Mouse (Mus musculus) layer of hippocampus, adult 9-10 months (tissue): ENCODE measurements around the gene Ccng1.
A peak's percentile ranks its signal among the peaks of the same experiment; 100 is the strongest.

Experiments used
- DNase-seq: peaks from one replicate; pipeline ENCODE4 v3.0.0; 2022; ENCODE audit warnings: low spot score

Gene Ccng1

DNA sequence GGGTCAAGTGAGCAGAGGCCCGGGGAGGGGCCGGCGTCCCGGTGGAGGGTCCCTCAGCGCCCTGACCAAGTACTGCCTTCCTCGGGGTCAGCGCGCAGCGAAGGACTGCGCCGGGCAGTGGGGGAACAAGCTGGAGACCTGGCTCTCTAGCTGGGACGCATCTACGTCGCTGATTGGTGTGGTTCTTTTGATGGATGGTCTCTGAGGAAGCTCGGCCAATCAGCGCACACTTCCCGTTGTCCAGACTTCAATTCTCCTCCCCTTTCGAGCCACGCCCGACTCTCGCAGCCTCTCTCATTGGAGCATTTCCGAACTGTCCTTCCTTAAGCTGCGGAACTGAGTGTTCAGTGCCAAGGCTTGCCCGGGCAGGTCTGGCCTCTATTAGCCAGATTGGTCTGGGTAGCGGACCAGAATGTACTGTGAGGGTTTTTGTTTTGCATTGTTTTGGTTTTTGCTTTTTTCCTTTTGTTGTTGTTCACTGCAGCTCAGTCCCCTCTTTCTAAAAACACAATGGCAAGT, at the start of gene Ccng1:
Ccng1 (minus strand) TSS at position 203 of the 519 bp plus-strand sequence.
- DNase-seq: peak; percentile 92

DNA sequence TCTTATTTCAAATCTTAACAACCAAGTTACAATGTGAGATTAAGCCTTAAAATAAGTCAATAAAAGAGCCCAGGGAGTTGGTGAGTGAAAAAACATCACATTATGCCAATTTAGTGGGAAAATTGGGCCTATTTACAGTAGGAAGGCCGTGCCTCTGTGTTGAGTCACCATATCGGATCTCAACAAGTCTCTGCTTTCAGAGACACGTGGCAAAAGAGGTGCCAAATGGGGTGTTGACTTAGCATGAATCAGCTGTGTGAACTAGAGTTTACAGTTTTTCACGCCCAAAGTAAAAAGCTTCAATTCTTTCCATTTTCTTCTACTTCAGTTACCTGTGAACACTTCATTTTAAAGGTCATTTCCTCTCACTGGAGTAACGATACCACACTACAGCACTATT, 35.2 kb upstream of the Ccng1 start:
- no peak for DNase-seq

DNA sequence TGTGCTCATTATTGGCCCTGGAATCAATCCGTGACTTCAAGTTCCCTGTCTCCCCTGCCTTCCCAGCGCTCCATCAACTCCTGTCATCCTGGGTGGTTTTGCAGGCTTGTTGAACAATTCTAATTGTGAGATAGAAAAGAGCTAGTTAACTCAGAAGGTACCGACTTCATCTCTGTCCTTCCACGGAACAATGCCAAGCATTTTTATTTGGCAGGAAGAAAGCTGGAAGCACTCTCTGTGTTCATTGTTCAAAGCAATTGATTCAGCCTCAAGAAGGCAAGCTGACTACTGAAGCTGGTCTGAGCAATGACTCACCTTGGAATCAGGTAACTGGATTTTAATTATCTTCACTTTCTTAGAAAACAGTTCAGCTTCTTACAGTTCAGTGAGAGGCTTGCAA, 34.6 kb upstream of the Ccng1 start:
- DNase-seq: no peak

DNA sequence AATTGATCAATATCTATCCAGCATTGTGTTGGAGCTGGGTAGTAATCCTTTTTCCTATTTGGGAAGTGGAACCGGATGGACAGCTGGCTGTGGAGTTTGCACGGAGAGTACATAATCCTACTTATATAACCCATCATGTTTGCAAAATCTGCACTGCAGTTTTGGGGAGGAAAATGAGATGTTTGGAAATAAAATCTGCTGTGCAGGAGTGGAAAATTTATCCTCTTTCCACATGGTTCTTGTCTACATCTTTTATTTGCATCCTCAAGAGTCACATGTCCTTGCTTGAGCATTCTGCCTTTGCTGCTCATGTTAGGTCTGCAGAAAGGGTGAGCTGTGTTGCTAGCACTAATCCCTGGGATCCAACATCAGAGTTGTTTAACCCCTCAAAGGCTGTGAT, 31.8 kb upstream of the Ccng1 start:
- DNase-seq: peak; percentile 51

DNA sequence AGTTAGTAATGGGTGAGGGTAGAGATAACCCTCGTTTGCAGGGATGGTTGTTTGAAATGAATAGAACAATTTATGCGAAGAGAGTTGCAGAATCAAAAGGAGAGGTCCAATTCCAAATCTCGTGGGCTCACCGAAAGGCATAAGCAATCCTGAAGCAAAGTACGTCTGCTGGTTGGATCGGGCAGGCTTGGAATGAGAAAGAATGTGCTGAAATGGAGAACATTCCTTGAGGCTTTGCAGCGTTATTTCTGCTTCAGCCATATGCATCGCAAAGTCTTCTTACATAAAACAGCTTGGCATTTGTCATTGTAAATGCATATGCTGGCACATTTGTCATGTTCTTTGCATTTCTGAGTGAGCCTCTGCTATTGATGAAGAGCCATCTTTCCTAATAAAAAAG, 29.2 kb upstream of the Ccng1 start:
- DNase-seq: no peak

DNA sequence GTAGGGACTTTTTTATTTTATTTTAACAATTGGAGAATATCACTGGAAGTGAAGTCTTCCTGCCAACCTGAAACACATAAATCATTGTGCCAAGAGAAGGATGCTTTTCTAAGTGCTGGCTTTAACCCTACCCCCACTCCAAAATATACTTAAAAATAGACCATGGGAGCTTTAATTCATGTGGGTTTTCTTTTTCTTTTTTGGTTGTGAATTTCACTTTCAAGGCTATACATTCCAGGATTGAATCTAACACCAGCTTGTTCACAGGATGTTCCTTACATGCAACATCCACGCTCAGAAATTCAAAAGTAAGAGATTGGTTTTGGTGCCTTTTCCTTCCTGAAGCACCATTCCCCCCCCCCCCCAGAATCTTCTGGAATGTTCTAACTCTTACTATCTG, 28.2 kb upstream of the Ccng1 start:
- DNase-seq: no peak

DNA sequence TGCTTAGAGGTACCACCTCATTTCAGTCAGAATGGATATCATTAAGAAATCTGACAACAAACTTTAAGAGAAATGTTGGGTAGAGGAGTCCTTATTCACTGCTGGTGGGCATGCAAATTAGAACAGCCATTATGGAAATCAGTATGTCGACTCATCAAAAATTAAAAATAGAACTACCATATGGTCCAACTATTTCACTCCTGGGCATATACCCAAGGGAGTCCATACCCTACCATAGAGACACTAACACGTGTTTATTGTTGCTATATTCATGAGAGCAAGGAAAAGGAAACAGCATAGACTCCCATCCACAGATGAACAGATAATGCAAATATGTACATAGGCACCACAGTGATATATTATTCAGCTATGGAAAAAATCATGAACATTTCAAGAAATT, 26.7 kb upstream of the Ccng1 start:
- DNase-seq: no peak

DNA sequence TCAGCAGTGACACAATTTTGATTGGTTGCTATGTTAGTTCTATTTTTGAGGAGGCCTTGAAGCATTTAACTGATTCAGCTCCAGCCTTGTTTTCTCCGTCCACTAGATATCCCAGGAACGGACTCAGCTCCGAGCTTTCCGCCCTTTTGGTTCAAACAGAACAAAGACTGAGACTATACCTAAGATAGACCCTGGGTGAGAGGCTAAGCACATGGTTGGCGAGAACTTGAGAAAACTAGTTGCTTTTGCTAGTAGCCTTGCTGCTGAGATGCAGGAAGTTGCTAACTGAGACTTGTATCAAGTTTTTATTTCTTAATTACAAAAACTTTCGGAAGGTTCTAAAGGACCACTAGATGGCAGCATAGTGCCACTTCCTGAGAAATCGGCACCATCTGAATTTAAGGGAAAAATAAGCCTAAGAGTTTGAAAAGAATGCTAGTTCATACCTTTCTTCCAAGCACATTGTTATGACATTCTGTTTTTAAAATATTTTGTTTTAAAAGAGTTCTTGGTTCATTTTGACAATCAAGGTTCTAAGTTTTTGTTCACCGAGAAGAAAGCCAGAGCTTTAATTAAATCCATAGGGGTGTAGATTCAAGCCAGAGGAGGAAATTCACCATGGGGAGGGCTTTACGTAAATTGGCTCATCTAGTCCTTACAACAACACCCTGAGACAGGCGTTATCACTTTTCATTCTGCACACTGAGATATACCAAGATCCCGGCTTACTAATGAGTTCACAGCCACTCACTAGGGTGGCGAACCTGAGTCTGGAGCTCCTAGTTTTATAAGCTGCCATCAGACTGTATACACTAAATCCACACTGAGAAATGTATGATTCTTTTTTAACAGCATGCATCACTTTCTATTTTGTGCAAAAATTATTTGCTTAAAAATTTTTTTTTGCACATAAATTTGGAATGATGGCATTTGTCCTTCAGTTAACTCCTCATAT, 20.5 kb upstream of the Ccng1 start:
- no peak for DNase-seq

DNA sequence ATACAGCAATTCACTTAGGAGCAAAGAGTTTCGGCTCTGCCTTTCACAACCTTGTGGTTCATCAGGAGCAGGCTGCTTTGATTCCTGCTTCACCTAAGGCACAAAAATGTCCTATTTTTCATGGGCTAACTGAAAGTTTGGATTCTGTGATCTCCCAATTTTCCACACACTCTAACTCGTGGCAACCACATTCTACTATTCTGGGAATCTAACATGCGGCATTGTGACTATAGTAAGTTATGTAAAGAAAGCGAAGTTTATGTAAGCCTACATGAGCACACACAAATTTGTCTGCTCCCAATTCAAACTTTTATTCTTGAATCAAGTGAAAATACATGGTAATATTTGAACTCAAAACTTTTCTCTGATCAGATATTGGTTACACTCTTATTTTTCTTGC, 9.6 kb upstream of the Ccng1 start:
- no peak for DNase-seq

DNA sequence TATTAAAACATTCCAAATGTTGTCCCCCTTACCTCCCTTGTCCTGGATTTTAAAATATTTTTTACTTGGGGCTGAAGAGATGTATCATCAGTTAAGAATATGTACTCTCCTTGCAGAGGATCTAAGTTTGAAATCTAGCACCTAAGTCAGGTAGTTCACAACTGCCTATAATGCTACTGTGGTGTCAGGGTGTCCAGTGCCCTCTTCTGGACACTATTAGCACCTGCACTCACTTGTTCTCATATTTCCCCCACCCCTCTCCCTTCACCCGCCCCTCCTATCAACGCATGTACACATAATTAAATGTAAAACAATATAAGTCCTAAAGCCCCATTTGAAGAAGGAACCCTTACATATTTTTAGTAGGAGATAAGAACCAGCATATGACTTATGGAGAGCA, 8.3 kb upstream of the Ccng1 start:
- no peak for DNase-seq

DNA sequence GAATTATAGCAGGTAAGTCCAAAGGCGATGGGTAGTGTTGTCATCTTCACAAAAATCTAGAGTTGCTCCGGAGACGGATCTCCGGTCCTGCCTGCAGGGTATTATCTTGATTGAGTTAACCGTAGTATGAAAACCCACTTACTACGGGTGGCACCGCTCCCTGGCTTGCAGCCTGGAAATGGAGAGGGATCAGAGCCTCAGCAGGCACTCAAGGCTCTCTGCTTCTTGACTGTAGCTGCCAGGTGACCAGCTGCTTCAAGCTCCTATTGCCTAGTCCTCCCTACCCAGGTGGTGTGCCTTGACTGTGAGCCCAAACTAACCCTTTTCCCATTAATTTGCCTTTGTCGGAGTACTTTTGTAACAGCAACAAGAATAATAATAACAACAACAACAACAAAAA, 4.8 kb upstream of the Ccng1 start:
- no peak for DNase-seq

DNA sequence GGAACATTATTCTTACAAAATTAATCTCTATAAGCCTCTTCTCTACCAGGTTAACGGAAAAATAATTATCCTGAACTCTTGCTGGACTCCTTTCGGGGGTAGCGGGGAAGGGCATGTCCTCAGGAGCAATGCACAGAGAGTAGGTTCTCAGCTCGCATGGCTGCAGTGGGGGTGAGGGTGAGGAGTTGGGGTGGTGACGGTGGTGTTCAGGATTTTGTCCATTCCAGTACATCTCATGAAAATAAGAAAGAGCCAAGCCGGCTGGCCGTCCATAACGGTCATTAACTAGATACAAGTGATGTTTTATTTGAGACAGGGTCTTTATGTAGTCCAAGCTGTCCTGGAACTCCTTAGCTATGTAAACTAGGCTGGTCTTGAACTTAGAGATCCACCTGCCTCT, 857 bp upstream of the Ccng1 start:
- DNase-seq: no peak

DNA sequence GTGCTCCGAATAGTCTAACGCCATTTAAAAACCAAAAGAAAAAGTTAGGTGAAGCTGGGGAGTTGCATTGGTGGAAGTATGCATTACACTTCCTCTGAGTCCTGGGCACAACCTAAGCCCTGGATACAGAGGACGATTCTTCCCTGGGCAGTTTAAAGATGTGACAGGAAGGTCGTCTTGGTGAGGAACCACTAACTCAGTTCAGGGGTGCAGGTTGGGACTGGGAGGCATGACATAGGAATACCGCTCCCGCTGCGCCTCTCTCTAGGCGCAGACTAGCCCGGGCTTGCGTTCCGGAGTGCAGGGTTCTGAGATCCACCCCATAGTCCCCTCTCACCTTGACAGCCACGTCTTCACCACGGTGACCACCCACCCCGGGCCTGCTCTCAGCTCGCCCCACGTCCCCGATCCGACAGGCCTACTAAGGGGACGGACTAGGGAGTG, 425 bp downstream of the Ccng1 start:
- no peak for DNase-seq

DNA sequence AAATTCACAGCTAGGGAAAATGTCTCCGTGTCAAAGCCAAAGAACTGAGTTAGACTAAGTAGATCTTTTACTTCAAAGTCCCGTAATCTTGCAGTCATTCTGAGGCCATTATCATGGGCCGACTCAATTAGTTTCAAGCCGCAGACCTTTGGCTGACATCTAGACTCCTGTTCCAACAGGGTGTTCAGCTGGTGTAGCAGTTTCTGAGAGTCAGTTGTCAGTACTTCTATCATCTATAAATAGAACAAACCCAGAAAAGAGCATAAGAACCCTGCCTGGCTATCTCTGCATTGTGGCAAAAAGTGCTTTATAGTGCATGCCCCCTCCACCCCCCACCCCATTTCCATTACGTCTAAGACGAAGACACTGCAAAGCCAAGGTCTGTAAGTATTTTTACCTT, 1.3 kb downstream of the Ccng1 start:
- no peak for DNase-seq

DNA sequence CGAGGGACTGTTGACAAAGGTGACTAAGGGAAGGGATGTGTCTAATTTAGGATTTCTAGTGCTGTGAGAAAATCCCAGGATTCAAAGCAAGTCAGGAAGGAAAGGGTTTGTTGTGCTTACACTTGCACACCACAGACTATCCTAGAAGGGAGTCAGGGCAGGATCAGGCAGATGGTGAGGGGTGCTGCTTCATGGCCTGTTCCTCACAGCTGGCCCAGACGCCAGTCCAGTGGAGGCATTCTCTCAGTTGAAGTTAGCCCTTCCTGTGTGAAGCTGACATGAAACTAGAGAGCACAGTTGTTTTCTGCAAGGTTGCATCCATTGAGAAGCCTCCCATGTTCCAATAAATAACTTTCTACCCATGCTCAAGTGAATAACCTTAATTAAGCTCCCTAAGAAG, 7.4 kb downstream of the Ccng1 start:
- no peak for DNase-seq

DNA sequence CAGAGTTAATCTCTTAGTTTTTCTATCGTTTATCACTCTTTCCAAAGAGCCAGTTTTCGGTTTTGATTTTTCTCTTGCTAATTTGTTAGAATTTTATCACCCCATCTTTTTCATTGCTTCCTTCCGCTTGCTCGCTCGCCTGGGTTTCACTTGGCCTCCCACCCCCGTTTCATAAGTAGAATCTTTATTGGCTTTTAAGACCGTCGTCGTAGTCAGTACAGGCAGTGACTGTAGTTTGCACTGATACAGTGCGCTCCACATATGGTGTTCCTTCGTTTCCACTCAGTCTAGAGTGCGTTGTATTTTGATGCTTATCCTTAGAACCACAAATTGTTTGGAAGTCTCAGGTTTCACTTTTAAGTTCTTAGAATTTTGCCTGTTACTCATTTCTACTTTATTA, 8.8 kb downstream of the Ccng1 start:
- no peak for DNase-seq

DNA sequence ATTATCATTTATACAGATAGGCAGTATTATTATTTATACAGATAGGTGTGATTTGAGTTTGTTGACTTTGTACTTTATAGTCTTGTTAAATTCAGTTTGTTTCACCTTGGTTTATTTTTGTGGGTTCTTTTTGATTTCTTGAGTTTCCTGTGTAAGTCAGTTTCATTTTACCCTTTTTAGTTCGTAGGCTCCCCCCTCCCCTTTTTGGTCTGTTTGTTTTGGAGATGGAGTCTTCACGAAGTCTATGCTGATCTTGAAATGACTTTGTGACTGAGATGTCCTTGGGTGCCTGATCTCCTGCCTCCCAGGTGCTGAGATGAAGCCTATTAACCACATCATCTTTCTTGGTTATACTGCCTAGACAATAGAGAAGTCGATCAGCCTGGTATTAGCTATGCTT, 10.8 kb downstream of the Ccng1 start:
- DNase-seq: no peak

DNA sequence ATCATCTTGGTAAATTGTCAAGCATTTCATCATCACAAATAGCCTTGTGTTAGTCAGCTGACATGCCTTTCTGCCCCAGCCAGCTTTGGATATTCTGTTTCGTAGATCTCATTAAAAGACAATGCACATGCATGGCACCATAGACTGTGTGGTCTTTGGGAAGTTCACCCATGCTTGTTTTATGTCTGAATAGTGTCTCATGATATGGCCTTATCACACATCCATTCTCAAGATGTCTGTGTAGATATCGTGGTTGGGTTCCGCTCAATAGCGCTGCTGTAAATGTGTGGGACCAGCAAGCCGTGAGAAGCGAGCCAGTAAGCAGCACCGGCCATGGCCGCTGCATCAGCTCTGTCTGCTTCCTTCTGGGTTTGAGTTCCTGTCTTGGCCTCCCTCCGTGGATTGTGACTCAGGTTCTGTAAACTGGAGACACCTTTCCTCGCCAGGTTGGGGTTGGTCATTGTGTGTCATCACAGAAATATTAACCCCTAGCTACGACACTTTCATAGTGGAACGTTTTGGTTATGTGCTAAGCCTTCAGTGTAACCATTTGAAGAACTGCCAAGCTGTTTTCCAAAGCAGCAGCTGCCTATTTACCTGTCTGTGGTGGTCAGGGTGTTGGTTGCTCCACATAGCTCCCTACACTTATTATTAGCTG, 13.4 kb downstream of the Ccng1 start:
- no peak for DNase-seq

DNA sequence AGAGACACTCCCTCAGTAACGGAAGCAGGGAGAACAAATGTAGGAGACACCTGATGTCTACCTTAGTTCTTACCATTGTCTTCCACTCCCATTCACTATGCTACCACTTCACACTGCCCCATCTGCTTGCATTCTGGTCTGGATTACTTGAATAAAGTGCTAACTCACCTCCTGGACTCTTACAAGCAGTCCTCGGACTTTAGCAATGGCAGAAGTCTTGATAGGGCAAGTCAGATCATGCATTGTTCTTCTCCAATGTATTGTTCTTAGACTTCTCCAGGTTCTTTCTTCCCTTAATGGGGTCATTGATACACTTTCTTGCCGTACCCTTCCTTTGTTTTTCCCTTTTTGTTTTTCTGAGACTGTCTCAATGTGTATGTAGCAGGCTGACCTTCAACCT, 17.7 kb downstream of the Ccng1 start:
- no peak for DNase-seq

DNA sequence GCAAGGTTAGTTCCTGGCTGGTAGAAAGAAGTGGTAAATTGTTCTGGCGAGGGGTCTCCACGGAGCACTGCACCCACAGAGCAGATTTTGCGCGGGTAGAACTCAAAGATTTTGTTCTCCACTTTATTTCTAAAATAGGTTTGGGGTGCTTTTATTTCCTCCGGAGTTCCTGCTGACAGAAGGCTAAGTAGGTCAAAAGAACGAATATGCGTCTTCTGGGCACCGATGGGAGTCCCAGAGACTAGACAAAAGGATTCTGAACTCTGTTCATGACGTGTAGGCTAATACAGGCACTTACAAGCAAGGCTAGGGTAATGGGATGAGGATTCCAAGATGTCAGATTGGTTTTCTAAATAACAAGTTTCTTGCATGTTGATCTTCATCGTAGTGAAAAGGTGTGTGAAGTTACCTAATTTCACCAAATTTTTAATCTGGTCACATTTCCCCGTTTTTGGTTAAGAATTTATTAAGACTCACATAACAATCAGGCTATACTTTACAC, 20.8 kb downstream of the Ccng1 start:
- no peak for DNase-seq

DNA sequence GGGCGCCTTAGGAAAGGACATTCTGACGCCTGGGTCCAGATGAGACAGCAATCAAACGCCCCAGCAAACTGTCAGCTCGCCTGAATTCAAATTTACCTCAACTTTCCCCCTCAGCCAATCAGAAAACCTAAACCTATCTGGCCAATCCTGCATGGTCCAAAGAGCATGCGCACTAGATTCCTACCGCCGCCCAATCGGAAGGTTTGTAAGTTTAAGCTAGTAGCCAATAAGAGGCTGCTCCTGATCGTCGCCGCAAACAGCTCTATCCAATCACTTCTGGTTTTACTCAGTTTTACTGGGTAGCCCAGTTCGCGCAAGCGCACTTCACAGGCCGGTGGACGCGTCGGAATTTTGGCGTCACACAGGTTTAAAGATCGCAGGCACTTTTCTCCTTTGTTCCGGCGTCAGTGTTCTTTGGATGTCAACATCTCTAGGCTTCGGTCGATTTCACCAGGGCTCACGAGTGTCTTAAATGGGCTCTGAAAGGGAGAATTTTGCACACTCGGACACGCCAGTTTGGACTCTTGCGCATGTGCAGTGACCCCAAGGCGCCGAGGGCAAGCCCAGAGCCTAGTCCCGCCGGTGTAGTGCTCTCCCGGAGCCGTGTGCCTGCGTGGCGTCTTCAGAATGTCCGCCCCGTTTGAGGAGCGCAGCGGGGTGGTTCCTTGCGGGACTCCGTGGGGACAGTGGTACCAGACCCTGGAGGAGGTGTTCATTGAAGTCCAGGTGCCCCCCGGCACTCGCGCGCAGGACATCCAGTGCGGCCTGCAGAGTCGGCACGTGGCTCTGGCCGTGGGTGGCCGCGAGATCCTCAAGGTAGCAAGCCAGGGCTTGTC, 21.6 kb downstream of the Ccng1 start, which contains the start of the genes Hmmr and Nudcd2:
Hmmr (minus strand) TSS at position 84 of the 836 bp plus-strand sequence.
Nudcd2 (plus strand) TSS at position 329 of the 836 bp plus-strand sequence.
- DNase-seq: peak; percentile 91

DNA sequence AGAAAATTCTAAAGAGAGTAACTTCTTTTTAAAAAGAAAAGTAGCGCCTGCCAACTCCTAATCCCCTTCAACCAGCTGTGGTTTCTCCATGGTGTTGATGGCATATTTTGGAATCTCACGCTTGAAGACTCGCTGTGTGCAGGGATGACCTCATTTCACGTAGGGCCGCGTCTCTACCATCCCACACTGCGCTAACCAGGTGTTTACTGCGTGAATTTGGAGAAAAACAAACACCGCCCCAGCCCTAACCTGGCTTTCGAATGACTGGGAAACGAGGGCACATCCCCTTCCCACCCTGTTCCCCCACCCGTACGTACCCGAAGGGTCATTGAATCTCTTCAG, 22.1 kb downstream of the Ccng1 start:
- no peak for DNase-seq
